Mouse (Mus musculus): ENCODE results near the gene Iffo1.

Iffo1 gene

DNA sequence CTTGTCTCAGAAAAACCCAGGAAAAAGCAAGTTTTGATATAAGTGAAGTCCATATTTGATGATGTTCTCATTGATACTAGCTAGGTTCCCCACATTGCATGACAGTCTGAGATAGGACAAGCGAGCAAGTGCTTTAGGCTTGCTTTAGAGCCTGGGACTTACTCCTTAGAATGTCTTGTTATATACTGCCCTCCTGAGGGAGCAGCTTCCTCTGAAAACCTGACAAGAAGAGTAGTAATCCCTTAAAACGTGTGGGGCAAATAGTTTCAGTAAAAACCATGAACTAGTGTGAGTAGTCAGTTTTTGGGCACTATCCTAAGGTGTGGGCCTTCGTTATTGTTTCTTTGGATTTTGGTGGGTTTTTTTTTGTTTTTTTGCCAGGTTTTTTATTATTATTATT lies 1.9 kb upstream of the Iffo1 start:
- DNase-seq: no peak

GRCm38 (mm10) chr6:125143904-125144303 lies 1.1 kb upstream of the Iffo1 start:
- no peak for DNase-seq

DNA sequence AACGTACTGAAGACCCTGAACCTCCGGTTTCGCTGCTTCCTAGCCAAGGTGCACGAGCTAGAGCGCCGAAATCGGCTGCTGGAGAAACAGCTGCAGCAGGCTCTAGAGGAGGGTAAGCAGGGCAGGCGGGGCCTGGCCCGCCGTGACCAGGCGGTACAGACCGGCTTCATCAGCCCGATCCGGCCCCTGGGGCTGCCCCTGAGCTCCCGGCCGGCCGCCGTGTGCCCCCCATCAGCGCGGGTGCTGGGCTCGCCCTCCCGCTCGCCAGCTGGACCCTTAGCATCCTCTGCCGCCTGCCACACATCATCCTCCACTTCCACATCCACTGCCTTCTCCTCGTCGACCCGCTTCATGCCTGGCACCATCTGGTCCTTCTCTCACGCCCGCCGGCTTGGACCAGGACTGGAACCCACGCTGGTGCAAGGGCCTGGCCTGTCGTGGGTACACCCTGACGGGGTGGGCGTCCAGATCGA lies 474 bp downstream of the Iffo1 start:
- DNase-seq: no peak

GRCm38 (mm10) chr6:125146148-125146547 lies 1.1 kb downstream of the Iffo1 start:
- no peak for DNase-seq

DNA sequence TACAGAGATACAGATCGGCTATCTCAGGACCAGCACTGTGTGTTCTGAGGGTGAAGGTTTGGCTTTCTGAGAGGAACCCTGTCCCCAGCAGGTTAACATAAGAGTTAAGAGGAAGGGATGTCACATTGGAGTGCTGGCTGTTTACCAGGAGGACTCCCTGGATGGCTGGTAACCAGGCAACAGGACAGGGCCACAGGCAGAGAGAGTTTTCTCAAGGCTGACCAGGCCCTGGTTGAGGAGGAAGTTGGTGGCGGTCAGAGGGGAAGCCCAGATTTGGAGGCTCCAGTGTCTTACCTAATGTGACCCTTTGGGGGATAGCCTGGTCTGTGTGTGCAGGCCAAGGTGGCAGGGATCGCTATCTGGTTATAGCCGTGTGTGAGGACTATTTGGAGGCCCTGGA lies 1.8 kb downstream of the Iffo1 start:
- no peak for DNase-seq

- DNase-seq: no peak
These were observed 2.3 kb downstream of the Iffo1 start for GRCm38 (mm10) chr6:125147329-125147728.

DNA sequence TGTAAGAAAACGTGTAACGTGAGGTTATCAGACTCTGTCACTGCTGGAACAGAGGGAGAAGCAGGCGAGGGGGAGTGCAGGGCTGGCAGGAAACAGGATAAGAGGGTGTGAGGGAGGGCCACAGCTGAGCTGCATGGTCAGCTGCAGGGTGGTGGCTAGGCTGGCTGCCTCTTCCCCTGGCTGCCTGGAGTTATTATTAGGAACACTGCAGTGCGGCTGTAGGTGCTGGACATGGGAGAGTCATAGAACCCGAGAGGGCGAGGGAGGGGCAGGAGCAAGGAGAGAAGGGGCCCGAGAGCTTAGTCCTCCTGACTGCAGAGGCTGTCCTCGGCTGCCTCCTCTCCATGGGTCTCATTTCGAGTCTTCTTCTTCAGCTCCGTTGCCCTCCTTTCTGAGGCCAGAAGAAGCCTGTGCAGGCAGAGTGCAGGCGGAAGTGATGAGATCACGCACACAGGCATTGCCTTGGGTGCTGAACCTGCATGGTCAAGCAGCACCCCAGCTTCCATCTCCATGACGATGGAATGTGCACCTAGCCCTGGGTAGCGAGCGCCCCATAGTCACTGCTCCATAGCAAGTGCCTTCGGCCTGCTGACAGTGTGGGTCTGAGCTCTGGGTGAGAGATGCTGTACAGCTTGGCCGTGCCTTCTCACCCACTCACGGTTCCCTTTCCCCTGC lies 3.3 kb downstream of the Iffo1 start:
- DNase-seq: peak; percentile 68

DNA sequence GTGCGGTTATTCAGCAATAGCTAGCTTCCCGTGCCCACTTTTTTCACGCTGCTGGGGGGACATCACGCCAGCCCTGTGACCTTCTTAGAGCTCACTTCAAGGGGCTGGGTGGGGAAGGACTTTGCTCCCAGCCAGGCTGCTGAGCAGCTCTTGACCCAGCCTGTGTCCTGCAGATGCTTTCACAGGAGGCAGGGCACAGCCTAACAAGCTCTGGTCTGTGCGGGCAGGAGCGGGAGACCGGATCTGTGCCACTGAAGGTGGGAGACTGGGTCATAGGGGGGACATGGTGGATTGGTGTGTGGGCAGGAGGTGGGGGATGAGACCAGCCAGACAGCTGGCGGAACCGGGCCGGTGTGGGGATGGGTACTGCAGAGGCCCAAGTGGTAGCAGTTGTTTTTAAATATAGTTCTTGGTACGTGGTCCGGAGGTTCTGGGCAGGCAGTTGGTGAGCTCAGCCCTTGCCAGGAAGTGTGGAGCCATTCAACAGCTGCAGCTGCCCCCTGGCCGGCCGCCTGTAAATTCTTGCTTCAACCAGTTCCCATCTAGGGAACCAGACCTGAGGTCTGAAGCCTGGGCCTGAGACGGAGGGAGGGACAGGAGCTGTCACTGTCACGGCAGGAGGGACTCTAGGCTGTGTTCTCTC lies 4.0 kb downstream of the Iffo1 start:
- peak; percentile 70 for DNase-seq

DNA sequence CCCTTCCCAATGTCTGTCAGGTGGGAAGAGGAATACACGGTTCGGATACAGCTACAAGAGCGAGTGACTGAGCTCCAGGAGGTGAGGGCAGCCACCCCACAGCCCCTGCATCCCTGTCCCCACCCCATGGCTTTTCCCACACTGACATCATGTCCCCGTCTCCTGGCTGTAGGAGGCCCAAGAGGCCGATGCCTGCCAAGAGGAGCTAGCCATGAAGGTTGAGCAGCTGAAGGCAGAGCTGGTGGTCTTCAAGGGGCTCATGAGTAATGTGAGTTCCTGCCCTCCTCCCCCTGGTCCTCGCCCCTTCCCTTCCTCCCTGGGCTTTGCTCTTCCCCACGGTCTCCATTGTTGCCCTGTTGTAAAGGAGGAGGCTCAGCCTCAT lies 4.5 kb downstream of the Iffo1 start:
- no peak for DNase-seq

GRCm38 (mm10) chr6:125152212-125153017 lies 7.4 kb downstream of the Iffo1 start:
- DNase-seq: peak; percentile 58

GRCm38 (mm10) chr6:125153018-125153389 lies 8.0 kb downstream of the Iffo1 start:
- no peak for DNase-seq

- DNase-seq: no peak
These were observed 8.6 kb downstream of the Iffo1 start for GRCm38 (mm10) chr6:125153682-125154081.

DNA sequence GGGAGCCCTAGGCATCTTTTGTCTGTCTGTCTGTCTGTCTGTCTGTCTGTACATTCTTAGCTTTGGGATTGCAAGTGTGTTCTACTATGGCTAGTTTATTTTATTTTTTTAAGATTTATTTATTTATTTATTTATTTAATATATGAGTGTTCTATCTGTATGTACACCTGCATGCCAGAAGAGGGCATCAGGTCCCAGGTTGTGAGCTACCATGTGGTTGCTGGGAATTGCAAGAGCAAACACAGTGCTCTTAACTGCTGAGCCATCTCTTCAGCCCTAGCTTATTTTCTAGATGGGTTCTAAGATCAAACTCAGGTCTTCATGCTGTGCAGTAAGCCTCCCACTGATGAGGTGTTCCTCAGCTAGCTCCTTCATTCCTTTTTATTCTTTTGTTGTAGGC lies 9.5 kb downstream of the Iffo1 start:
- DNase-seq: no peak

DNA sequence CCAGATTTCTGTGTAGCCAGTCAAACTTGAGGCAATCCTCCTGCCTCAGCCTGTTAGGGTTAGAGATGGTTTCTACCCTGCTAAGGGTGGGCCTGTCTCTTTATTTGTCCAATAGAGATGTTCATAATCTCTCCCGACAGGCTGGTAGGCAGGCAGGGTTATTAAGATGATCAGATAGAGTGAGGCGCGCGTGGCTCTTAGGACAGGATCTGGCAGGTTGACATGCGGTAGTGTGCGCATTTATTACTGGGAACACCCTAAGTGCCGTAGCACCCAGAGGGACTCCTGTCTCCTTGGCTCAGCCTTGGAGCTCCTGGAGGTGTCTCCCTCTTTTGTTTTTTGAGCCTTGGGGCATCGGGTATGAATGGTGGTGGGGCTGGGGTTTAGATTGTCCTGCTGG lies 10.2 kb downstream of the Iffo1 start:
- no peak for DNase-seq

GRCm38 (mm10) chr6:125156491-125156890 lies 11.4 kb downstream of the Iffo1 start:
- no peak for DNase-seq

GRCm38 (mm10) chr6:125156903-125157614 lies 12.0 kb downstream of the Iffo1 start:
- DNase-seq: no peak

GRCm38 (mm10) chr6:125158944-125159492 lies 14.0 kb downstream of the Iffo1 start:
- no peak for DNase-seq

DNA sequence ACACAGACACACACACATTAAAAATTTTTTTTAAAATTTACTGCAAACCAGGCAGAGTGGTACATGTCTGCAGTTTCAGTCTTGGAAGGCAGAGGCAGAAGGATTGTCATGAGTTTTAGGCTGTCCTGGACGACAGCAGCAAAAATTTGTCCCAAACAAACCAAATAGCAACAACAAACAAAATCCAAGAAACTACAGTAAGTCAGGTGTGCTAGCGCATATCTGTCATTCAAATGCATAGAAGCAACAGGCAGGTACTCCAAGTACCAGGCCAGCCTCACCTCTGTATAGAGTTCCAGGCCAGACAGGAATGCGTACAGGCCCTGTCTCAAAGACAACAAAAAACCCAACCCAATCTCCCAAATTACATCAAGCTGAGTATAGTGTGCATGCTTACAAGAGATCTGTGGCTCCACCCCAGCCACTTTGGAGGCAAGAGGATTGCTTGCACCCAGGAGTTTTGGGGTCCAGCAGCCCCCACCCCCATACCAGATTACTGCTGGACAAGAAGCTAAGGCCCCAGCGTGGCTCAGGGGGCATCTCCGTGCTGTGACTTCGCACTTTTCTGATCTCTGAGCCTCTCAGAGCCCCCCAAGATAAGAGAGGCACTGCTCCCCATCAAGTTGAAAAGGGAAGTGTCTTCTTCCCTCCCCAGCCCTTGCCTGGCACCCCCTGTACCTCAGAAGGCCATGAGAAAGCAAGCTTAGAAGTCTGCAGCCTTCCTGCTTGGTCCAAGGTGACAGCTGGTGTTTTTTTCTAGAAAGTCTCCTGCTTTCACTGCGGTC lies 14.9 kb downstream of the Iffo1 start:
- no peak for DNase-seq

DNA sequence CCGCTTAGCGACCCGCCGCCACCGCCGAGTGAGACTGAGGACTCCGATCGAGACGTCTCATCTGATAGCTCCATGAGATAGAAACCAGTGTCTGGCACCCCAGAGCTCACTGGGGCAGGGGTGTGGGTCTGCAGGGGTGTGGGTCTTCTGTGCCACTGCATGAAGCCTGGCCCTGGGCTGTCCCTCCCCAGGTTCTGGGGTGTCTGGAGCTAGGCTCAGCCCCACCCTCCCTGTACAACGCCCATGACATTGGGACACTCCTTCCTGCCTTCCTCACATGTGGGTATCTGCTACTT lies 15.5 kb downstream of the Iffo1 start:
- no peak for DNase-seq

DNA sequence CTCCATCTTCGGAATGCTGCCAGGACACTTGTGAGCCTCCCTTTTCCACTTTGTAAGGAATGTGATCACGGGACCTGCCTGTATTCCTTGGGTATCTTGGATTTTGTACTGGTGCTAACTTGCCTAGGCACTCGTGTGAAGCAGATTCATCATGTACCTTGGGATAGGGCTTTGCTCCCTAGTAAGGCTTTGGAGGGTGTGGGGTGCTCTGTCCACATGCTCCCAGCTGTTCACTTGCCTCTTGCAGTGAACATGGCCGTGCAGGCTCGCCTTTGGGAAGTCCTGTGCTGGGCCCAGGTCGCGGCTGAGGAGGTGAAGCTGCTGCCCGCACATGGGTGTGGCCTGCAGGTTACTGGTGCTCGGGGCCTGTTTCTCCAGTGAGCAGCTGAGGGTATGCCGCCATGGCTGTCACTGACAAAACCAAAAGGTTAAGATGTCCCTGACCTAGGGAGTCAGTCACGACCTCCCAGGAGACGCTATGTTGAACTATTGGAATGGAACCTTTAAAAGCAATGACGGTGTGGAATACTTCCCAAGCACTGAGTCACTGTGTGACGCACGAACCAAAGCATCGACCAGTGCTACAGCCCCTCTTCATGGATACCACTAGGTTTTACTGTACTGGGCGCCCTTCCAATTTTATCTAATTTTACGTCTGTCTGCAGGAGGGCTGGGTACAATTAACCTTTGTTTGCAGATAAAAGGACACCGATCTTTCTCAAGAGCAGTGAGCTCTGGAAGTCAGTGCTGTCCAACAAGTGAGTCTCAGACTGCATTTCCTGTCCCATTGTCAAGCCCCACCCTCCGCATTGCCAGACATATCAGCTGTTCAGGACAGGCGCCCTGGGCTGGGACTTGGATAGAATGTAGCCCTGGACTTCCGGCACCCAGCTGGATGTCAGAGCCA lies 16.1 kb downstream of the Iffo1 start:
- DNase-seq: peak; percentile 63

- peak; percentile 78 for DNase-seq
These were observed 16.9 kb downstream of the Iffo1 start for GRCm38 (mm10) chr6:125161971-125162370.
